Mouse (Mus musculus) embryo, embryonic 10 days (tissue): Measurements from ENCODE around the gene Gm609.
A peak's percentile ranks its signal among the peaks of the same experiment; 100 is the strongest.
"Not testable (repeated sequence)": the region's sequence is repeated elsewhere in the genome, so short reads cannot be mapped to it uniquely, and the experiment has no call there.

Source experiments
- DNase-seq: peaks from one replicate; pipeline ENCODE4 v3.0.0-alpha.2; 2015; ENCODE audit warnings: low spot score

Gene Gm609

DNA sequence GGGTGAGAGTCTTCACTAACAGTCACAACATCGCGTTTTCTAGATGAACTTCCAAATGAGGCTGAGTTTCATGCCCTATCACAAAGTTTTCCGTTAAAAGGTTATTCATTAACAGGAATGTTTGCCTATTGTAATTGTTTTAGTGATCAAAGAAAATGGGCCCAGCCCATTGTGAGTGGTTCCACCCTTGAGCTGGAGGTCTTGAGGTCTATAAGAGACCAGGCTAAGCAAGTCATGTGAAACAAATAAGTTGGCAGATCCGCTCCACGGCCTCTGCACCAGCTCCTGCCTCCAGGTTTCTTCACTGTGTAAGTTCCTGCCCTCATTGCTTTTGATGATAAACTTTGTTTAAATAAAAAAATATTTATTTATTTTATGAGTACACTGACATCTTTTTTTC, at the start of gene Gm609:
Gene Gm609, minus strand, starts transcription at position 43 of the 400 bp plus-strand sequence.
- DNase-seq: no peak

DNA sequence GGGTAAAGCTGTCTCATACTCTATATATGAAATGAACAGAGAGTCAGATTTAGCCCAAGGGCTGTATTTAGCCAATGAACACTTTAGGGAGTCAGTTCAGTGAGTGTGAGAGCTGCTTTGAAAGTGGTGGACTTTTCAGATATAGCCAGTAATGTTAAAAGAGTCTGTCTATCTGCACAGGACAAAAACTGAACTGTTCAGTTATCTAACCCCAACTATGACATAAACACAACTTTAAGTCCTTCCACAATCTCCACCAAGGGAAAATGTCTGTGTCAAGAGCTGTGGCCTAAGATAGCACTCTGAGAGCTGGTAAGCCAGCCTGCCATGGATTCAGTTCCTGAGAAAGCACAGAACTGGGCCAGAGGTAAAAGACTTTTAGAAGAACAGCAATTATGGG, 49.3 kb upstream of the Gm609 start:
- no peak for DNase-seq

DNA sequence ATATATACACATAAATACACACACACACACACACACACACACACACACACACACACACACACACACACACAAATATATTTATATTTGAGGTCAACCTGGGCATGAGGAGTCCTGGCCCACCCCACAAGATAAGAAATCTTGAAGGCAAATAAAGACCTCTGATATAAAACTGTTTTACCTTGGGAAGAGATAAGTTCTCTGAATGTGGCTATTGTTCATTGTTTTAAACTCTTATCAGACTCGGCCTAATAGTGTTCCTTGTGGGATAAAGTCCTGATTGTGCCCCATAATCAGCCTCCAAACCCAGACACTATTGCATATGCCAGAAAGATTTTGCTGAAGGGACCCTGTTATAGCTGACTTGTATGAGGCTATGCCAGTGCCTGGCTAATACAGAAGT, 45.6 kb upstream of the Gm609 start:
- DNase-seq: not testable (repeated sequence)

DNA sequence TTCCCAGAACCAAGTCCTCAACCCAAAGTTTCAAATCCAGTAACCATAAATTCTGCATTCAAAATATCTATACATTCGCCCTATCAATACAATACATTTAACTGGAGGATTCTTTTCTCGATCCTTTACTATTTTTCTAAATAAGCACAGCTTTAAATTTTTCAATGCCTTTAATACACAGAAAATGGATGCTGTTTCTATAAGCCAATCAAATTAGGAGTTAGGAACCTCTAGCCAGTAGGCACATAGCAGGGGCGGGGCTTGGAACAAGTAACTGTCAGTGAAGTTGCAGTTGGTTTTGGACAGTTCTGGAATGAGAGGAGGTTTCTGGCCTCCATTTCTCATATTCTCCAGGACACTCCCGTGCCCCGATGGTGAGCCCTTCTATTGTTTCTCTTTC, 42.2 kb upstream of the Gm609 start, which contains the start of gene Slc9c1:
Gene Slc9c1, plus strand, starts transcription at position 301 of the 400 bp plus-strand sequence.
- DNase-seq: no peak

DNA sequence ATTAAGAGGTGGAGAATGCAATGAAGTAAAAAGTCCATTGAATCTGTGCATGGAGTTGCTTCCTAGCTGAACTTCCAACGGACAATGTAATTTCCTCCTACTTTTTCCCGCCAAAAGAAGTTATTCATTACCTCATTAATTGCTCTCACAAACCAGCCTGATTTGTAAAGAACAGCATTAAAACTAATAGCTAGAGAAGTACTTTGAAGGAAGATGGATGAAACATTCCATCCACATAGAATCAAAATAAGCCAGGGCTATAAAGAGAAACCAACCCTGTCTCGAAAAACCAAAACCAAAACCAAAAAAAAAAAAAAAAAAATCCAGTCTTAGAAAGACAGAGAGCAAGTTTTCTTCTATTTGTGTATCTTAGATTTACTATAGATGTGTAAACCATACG, 39.2 kb upstream of the Gm609 start, which contains the start of gene Gm17783:
Gene Gm17783, minus strand, starts transcription at position 101 of the 400 bp plus-strand sequence.
- DNase-seq: no peak

DNA sequence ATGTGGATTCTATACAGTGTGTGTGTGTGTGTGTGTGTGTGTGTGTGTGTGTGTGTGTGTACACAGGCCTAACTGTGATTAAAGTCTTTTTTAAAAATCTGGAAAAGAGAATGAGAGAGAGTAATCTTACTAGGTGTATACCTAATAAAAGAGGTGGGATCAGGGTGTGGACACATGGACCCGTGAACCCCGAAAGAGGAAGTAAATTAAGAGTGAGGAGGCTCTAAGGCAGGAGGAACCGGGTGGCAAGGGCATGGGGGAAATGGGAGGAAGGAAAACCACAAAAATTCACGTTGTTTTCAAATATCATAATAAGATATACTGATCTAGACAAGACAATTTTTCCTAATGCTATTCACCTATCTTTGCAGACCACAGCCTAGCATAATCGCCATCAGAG, 32.8 kb upstream of the Gm609 start:
- no peak for DNase-seq

DNA sequence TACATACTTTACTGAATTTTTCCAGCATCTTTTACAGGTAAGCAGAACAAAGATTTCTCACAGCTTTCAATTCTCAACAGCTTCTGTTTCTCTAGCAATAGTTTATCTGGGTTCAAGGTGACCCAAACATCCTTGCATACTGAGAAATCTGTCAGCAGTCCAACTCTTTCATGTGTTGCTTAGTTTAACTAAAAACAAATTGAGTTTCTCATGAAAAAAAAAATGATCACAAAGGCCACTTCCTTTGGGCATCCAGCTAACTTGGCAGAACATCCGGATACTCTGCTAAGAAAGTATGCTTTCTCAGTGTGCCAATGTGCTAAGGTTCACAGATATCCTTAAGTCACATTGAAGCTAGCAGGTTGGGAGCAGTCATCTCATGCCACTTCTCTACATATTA, 2.6 kb upstream of the Gm609 start:
- no peak for DNase-seq

DNA sequence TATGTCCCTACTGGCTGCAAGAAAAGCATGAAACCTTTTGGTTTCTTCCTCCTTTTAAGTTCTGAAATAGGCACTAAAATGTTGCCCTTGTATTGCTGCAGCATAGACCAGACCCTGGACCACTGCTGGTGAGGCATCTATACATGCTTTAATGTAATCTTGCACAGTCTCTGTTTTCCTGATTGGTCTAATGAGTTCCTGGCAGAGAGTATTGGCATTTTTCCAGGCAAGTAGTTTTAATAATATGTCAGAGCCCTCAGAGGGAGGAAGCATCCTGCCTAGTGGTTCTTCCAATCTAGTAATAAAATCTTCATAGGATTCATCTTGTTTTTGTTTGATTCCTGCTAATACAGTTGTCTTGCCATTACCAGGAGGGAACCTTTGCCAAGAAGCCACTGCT, 15.8 kb downstream of the Gm609 start:
- no peak for DNase-seq

DNA sequence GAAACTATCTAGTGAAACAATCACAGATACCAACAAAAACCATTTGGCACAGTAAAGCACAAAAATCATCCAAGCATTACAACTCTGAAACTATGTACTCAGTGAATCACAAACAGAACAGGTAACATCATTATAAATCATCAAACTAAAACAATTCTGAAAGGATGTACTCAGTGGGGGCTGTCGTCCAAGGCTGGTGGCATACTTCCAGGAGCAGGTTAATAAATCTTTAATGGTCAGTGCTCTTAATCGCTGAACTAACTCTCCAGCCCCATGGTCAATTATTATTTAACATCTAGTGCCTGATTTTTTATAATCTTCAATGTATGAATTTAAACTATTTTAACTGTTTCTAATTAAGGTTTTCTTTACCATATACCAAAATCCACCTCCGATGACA, 20.9 kb downstream of the Gm609 start:
- DNase-seq: not testable (repeated sequence)

DNA sequence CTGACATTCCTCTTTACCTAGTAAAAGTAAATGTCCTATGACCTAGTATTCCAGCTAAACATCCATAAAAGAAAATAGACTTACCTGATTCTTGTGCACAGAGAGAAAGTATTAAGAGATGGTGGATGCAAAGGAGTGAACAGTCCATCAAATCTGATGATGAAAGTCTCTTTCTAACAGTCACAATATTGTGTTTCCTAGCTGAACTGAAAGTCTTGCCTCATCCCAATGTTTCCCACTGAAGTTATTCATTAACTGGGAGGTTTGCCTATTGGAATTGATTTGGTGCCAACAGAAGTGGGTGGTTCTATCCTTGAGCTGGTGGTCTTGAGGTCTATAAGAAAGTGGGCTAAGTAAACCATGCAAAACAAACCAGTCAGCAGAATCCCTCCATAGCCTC, 38.0 kb downstream of the Gm609 start:
- DNase-seq: no peak

DNA sequence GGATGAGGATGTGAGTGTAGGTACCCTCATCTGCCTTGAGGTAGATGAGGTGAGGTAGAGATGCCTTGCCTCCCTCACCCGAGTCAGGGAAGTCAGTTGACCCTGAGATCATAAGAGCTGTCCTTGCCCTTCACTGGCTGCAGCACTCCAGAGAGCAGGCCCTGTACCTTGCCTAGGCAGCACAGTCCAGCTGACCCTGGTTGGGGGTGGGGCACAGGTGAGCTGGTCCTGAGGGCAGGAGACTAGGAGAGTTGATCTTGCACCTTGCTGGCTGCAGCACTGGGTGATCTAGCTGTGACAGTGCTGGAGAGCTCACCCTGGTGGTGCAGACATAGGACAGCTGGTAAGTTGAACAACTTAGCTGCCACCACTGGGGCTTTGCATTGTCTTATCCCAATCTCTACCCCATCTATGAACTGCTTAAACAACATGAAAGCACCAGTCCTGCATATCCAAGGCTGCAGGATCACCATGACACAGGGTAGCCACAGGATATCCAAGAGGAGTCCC, 55.5 kb downstream of the Gm609 start:
- DNase-seq: no peak

DNA sequence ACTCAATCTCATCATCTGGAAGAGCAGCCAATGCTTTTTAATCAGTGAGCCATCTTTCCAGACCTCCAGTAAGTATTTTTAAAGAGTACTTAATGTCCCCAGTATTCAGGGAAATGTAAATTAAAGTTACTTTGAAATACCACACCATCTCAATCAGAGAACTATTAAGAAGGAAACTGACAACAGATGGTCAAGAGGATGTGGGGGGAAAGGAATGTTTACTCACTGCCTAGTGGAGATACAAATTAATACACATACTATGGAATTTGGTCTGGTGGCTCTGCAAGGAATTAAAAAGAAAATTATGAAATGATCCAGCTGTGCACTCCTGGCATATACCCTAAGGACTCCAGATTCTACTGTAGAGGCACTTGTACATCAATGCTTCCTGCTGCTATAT, 57.2 kb downstream of the Gm609 start:
- DNase-seq: no peak

DNA sequence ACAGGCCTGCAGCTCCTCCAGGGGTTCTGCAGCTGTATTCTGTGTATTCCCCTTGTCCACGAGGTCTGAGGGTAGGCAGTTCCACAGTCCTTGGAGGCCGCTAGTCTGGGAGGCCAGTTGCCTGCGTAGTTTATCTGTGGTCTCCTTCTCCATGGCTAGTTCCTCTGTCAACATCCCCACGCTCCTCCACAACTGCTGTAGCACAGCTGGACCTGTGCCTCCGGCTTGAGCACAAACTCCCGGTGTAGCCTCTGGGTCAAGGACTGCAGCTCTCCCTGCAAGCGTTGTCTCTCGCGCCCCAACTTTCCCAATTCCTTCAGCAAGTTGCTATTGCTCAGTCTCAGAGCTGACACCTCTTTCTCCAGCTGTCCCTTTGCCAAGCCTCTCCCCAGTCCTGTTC, 65.1 kb downstream of the Gm609 start:
- no peak for DNase-seq

DNA sequence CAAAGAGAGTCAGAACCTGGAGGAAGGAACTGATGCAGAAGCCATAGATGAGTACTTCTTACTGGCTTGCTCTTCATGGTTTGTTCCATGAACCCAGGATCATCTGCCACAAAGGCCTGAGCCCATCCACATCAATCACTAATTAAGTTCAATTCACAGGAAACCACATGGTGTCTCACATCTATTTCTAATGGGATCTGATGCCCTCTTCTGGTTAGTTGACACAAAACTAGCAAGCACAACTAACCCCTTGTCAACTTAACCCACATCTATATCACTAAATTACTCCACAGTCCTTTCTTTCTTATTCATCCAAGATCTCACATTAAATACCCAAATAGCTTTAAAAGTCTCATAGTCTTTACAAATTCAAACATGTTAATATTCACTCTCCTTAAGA, 79.3 kb downstream of the Gm609 start:
- peak; percentile 13 for DNase-seq

DNA sequence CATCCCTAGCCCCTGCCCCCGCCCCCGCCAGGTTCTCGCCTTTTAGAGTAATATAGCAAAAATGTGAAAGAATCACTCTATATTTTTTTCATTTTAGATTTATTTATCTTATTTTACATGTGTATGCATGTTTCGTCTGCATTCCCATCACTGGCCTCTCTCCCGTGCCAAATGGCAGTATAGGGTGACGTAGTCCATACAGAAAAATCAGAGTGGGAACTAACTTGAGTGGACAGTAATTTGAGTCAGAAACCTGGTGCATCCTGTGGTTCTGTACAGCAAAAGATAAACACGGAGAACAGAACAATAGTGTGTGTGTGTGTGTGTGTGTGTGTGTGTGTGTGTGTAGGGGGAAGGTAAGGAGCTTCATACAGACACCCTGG, 83.7 kb downstream of the Gm609 start:
- not testable (repeated sequence) for DNase-seq

DNA sequence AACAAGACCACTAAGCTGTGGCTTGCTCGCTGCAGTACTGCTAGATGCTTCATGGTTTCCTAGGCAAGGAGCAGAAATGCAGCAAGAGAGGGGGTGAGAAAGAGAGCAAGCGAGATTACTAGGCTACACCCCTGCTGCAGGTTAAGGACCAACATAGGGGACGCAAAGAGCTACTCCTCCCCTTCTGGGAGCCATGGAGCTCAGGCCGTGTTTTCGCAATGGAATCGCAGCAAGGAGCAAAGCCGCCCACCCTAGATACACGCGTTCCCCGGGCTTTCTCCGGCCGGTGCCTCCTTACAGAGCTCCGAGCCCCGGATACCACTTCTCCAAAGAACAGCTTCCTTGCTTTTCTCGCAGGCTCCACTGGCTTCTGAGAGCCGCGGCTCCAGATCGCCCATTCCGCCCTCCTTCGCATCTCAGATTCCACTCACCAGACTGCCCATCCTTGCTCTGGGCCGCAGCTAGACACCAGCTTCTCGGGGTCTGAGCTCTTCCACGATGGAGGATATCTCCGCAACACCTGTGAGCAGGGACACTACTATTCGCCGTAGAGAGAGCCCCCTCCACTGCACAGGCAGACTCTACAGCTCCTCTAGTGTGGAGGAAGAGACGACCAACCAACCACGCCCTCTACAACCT, 84.2 kb downstream of the Gm609 start, which contains the start of gene Cd200:
Gene Cd200, minus strand, starts transcription at position 629 of the 639 bp plus-strand sequence.
- peak; percentile 58 for DNase-seq

DNA sequence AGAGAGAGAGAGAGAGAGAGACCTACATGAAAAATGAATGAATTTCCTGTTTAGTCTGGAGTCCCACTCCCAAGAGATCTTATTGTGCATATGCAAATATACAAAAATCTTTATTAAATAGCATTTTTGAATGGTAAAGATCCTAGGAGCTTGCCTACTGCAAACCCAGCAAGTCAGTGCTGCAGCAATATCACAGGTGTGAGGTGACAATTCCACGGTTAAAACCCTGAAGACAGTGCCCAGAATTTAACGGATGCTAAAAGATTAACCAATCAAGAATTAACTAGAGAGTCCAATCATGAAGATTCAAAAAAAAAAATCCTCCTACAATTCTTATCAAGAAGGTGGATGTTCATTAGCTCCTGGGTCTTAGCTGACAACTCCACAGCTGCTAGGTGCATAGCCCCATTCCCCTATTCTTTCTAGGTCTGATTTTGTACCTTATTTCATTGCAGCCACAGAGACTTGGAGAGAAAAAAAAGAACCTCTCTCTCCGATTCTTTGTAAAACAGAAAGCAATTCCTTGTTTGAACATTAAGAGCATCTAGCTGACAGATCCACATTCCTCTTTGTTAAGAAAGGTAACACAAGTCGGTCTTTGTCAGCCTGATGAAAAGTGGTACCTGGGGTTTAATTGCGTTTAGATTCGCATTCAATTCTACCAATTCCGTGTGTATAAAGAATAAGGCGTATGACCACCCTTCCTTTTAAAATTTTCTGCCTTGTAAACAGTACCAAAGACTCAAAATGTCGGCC, 84.9 kb downstream of the Gm609 start:
- no peak for DNase-seq

DNA sequence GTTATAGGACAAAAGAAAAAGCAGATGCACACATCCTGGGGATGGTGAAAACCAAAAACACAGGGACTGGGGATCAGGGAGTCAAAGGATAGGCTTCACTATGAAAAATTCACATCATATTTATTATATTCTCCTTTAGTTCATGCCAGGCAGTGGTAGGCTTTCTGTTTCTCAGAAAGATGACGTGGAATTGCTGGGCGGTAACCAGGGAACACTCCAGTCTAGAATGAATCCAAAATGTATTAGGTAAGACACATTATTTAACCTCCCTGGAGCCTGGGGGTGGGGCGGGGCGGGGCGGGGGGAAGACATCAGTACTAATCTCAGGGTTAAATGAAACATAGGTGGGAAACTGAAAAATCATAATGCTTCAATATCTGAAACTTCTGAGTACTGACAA, 85.7 kb downstream of the Gm609 start:
- no peak for DNase-seq

DNA sequence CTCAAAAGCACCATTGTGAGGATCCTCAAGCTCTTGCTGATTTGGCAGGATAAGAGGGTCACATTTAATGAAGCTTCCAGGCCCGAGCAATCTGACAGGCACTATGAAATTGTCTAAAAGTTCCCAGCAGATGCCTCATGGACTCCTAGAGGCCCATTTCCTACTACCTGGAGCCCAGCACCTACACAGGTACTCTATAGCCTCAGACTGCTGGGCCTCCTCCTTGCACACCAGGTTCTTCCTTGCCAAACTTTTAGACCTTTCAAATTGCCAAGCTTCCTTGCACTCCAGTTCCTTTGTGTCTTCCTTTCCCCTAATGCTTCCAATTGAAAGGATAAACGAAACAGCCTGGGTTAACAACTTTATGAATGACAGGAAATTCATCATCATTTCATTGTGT, 89.8 kb downstream of the Gm609 start:
- no peak for DNase-seq

DNA sequence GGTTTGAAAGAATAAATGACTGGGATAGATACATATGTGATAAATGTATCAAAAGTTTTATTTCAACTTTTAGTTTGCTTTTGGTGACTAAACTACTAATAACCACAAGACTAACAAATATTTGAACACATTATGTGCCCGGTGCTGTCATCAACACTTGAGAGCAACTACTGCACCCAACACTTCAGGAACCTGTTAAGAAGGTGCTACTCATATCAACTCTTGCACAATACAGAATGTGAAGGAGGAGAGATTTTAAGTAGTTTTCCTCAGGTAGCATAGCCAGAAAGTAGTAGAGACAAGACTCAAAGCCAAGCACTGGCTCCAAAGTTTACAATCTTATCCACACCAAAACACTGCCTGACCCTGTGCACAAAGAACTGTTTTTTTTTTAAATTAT, 90.7 kb downstream of the Gm609 start:
- no peak for DNase-seq

DNA sequence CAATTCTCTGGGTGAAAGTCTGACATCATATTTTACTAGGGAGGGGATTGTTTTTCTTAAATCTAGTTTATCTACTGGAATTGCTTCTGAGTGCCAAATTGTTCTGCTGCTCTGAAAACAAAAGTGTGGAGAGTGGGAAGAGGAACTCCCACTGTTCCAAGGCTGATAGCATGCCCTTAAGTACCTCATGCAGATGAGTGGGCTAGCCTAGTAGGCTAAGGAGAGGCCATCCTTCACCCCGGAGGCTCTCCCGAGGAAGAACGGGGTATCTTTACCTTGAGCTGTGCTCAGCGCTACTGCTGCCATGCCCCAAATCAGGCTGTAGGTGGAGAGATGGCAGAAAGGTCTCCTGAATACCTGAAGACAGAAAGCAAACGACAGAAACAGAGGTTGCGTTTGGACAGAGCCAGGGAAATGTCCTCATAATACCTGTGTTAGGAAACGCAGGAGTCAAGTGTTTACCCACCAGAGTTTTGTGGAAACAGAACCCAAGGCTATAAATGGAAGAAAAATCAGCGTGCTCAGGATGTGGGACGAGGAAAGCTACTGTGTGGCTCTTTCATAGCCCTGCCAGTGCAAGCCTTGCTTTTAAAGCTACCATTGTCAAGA, 92.7 kb downstream of the Gm609 start:
- no peak for DNase-seq

DNA sequence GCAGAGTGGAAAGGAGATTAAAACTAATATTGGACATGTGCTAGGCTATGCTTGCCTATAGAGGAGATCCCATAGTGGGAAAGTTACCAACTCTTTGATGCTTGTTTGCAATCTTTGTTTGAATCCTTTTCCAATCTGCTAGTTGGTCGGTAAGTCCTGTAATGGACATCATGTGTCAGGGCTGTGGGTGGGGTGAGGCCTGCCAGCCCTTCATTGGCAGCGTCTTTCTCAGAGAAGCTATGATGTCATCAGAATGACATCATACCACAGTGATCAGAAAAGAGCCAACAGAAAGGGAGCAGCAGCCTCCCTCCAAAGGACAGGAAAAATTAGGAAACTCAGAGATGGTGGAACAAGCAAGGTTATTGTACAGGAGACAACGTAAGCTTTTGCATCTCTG, 93.4 kb downstream of the Gm609 start:
- DNase-seq: no peak

DNA sequence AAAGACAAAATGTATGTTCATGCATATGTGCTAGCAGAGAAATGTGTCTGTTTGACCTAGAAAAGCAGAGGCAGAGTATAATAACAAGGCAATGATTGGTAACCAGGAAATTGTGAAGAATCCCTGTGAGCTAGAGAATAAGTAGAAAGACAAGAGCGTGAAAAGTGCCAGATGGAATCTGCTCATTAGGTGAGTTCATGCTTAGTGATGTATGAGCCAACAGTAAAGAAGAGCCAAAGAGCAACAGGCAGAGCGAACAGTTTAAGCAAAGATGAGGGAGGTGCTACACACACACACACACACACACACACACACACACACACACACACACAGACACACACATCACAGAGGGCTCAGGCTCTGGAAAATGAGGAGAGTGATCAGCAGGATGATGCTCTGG, 95.3 kb downstream of the Gm609 start:
- no peak for DNase-seq
